Mouse (Mus musculus): ENCODE measurements around the gene Mrpl53.

Gene Mrpl53

GRCm38 (mm10) chr6:83108762-83109668, at the start of gene Mrpl53:
Gene Mrpl53, plus strand, starts transcription at chr6:83109040.
- peak; percentile 86 for DNase-seq (ENCODE audit: low spot score)

- DNase-seq (ENCODE audit: low spot score), result no peak
Measured at GRCm38 (mm10) chr6:83065995-83066394, 42.8 kb upstream of the Mrpl53 start.

GRCm38 (mm10) chr6:83066441-83066840, 42.4 kb upstream of the Mrpl53 start:
- DNase-seq (ENCODE audit: low spot score), result no peak

- no peak for DNase-seq (ENCODE audit: low spot score)
Measured at GRCm38 (mm10) chr6:83068221-83068620, 40.6 kb upstream of the Mrpl53 start.

GRCm38 (mm10) chr6:83068706-83069487, 39.9 kb upstream of the Mrpl53 start:
- DNase-seq (ENCODE audit: low spot score), result no peak

GRCm38 (mm10) chr6:83069488-83070246, 39.2 kb upstream of the Mrpl53 start:
- DNase-seq (ENCODE audit: low spot score), result no peak

GRCm38 (mm10) chr6:83070247-83070310, 38.8 kb upstream of the Mrpl53 start, which contains the start of gene Tlx2:
Gene Tlx2, minus strand, starts transcription at chr6:83070293.
- DNase-seq (ENCODE audit: low spot score), result no peak

GRCm38 (mm10) chr6:83070311-83071219, 38.3 kb upstream of the Mrpl53 start:
- no peak for DNase-seq (ENCODE audit: low spot score)

- DNase-seq (ENCODE audit: low spot score), result no peak
Measured at GRCm38 (mm10) chr6:83071220-83071619, 37.6 kb upstream of the Mrpl53 start.

- no peak for DNase-seq (ENCODE audit: low spot score)
Measured at GRCm38 (mm10) chr6:83074979-83075378, 33.9 kb upstream of the Mrpl53 start.

- DNase-seq (ENCODE audit: low spot score), result peak; percentile 70
Measured at GRCm38 (mm10) chr6:83077630-83078323, 31.1 kb upstream of the Mrpl53 start, which contains the start of gene Pcgf1. Gene Pcgf1, plus strand, starts transcription at chr6:83077869.

GRCm38 (mm10) chr6:83078324-83078858, 30.4 kb upstream of the Mrpl53 start:
- peak; percentile 99 for DNase-seq (ENCODE audit: low spot score)

- no peak for DNase-seq (ENCODE audit: low spot score)
Measured at GRCm38 (mm10) chr6:83080210-83080609, 28.6 kb upstream of the Mrpl53 start.

- no peak for DNase-seq (ENCODE audit: low spot score)
Measured at GRCm38 (mm10) chr6:83083497-83083896, 25.3 kb upstream of the Mrpl53 start.

GRCm38 (mm10) chr6:83084477-83084876, 24.4 kb upstream of the Mrpl53 start:
- DNase-seq (ENCODE audit: low spot score), result no peak

- no peak for DNase-seq (ENCODE audit: low spot score)
Measured at GRCm38 (mm10) chr6:83086121-83087035, 22.5 kb upstream of the Mrpl53 start, which contains the start of gene Lbx2. Gene Lbx2, plus strand, starts transcription at chr6:83086367.

- DNase-seq (ENCODE audit: low spot score), result no peak
Measured at GRCm38 (mm10) chr6:83087205-83087925, 21.5 kb upstream of the Mrpl53 start.

GRCm38 (mm10) chr6:83087926-83088260, 20.9 kb upstream of the Mrpl53 start:
- no peak for DNase-seq (ENCODE audit: low spot score)
